Mouse (Mus musculus) heart, embryonic 12.5 days (tissue): ENCODE data around the gene Hoxd11. TPM values are rescaled to one million over a fixed set of nuclear protein-coding genes. Genes with fewer than 3 reads are reported as not detected.

Experiments used
- ATAC-seq: fragments of 200-750 bp; cut with Nextera tagmentation; 2 replicates; pipeline ENCODE4 v1.8.0; 2017; ENCODE audit warnings: moderate TSS enrichment, moderate library complexity; ENCODE audit not compliant: insufficient number of reproducible peaks, low FRiP score
- H3K27ac ChIP-seq: fragments of 300-500 bp; sonication (generic); 2 replicates; pipeline ENCODE4 v1.5.1; 2016; ENCODE audit warnings: mild to moderate bottlenecking, moderate library complexity; ENCODE audit not compliant: poor library complexity, severe bottlenecking
- H3K27me3 ChIP-seq: fragments of 300-500 bp; sonication (generic); replicated peaks from 2 replicates; pipeline ENCODE4 v1.6.1; 2016; ENCODE audit warnings: mild to moderate bottlenecking, moderate library complexity
- H3K36me3 ChIP-seq: fragments of 300-500 bp; sonication (generic); 2 replicates; pipeline ENCODE4 v1.6.1; 2016; ENCODE audit warnings: mild to moderate bottlenecking, moderate library complexity
- H3K4me1 ChIP-seq: fragments of 300-500 bp; sonication (generic); replicated peaks from 2 replicates; pipeline ENCODE4 v1.6.1; 2016; ENCODE audit warnings: mild to moderate bottlenecking
- H3K4me2 ChIP-seq: fragments of 300-500 bp; sonication (generic); 2 replicates; pipeline ENCODE4 v1.6.1; 2016; ENCODE audit warnings: mild to moderate bottlenecking, moderate library complexity
- H3K4me3 ChIP-seq: fragments of 300-500 bp; sonication (generic); 2 replicates; pipeline ENCODE4 v1.5.1; 2016; ENCODE audit warnings: mild to moderate bottlenecking
- H3K9ac ChIP-seq: fragments of 300-500 bp; sonication (generic); 2 replicates; pipeline ENCODE4 v1.6.1; 2016; ENCODE audit warnings: mild to moderate bottlenecking, moderate library complexity
- H3K9me3 ChIP-seq: fragments of 300-500 bp; sonication (generic); replicated peaks from 2 replicates; pipeline ENCODE4 v1.6.1; 2016; ENCODE audit warnings: mild to moderate bottlenecking, moderate library complexity
- WGBS: fragments of 180-500 bp; shearing (Covaris S2); methylation state at CpG from one replicate; pipeline ENCODE4 v1.1.7; 2016; 5-methylcytosine and 5-hydroxymethylcytosine counted together
- polyA plus RNA-seq: library from polyadenylated mRNA; unstranded; fragments of >200 nt; fragmentation: Nextera tagmentation; extraction: Ambion mirVana; gene quantifications from 2 replicates; pipeline ENCODE4 v1.2.1, GENCODE M21; 2016

The Hoxd11 gene
- polyA plus RNA-seq, 1 experiment from 2014 or later: not detected

- no peak overlapping the region for H3K9ac ChIP-seq
- 4% methylated on average over 24 of the region's 24 CpGs for WGBS
- H3K4me2 ChIP-seq: no peak overlapping the region
- no peak for ATAC-seq
- H3K27ac ChIP-seq: no peak overlapping the region
- H3K9me3 ChIP-seq: no peaks in the 10 kb centered on the region
- H3K27me3 ChIP-seq: peaks cover 94% of the 10 kb centered on the region
- no peaks in the 10 kb centered on the region for H3K36me3 ChIP-seq
- H3K4me1 ChIP-seq: peaks cover 12% of the 10 kb centered on the region; the same call in 1 of the 2 replicates
- no peak overlapping the region for H3K4me3 ChIP-seq
These were observed 3.6 kb upstream of the Hoxd11 start for GRCm38 (mm10) chr2:74675666-74676282.

- Histone ChIP-seq H3K9ac (no peak overlapping the region), H3K27ac (no peak overlapping the region), H3K4me2 (no peak overlapping the region), H3K9me3 (no peaks in the 10 kb centered on the region), H3K4me1 (peaks cover 13% of the 10 kb centered on the region), H3K36me3 (no peaks in the 10 kb centered on the region), H3K27me3 (peaks cover 97% of the 10 kb centered on the region), H3K4me3 (no peak overlapping the region)
- WGBS: 6% methylated on average over 9 of the region's 9 CpGs
- no peak for ATAC-seq
These were observed 2.8 kb upstream of the Hoxd11 start for GRCm38 (mm10) chr2:74676376-74677052.

- no peak overlapping the region for H3K4me3 ChIP-seq
- no peak overlapping the region for H3K9ac ChIP-seq
- ATAC-seq: no peak
- 17% methylated on average over 2 of the region's 2 CpGs for WGBS
- H3K27ac ChIP-seq: no peak overlapping the region
- peaks cover 19% of the 10 kb centered on the region for H3K4me1 ChIP-seq
- H3K9me3 ChIP-seq: no peaks in the 10 kb centered on the region
- peaks cover 97% of the 10 kb centered on the region for H3K27me3 ChIP-seq
- no peaks in the 10 kb centered on the region for H3K36me3 ChIP-seq
- H3K4me2 ChIP-seq: no peak overlapping the region
These were observed 2.3 kb upstream of the Hoxd11 start for GRCm38 (mm10) chr2:74677106-74677505.

- ATAC-seq: no peak
- H3K4me2 ChIP-seq: peak overlapping the region; percentile 26; the same call in 1 of the 2 replicates
- H3K9ac ChIP-seq: no peak overlapping the region
- H3K4me3 ChIP-seq: peak overlapping the region; percentile 9; the same call in 1 of the 2 replicates
- no peak overlapping the region for H3K27ac ChIP-seq
- H3K36me3 ChIP-seq: no peaks in the 10 kb centered on the region
- WGBS: 1% methylated on average over 26 of the region's 26 CpGs
- H3K4me1 ChIP-seq: peaks cover 22% of the 10 kb centered on the region
- peaks cover 97% of the 10 kb centered on the region for H3K27me3 ChIP-seq
- no peaks in the 10 kb centered on the region for H3K9me3 ChIP-seq
These were observed 227 bp downstream of the Hoxd11 start for GRCm38 (mm10) chr2:74679596-74679971.

- Histone ChIP-seq H3K4me2 (peak overlapping the region; percentile 26; the same call in 1 of the 2 replicates), H3K27me3 (peaks cover 95% of the 10 kb centered on the region), H3K9ac (no peak overlapping the region), H3K4me1 (peaks cover 22% of the 10 kb centered on the region), H3K36me3 (no peaks in the 10 kb centered on the region), H3K27ac (no peak overlapping the region), H3K4me3 (peak overlapping the region; percentile 9; the same call in 1 of the 2 replicates), H3K9me3 (no peaks in the 10 kb centered on the region)
- WGBS: 2% methylated on average over 22 of the region's 23 CpGs
- ATAC-seq: no peak
These were observed 623 bp downstream of the Hoxd11 start for GRCm38 (mm10) chr2:74679980-74680379.

GRCm38 (mm10) chr2:74680561-74681398 lies 1.4 kb downstream of the Hoxd11 start:
- Histone ChIP-seq H3K4me3 (no peak overlapping the region), H3K9ac (no peak overlapping the region), H3K9me3 (no peaks in the 10 kb centered on the region), H3K27me3 (peaks cover 94% of the 10 kb centered on the region), H3K4me2 (no peak overlapping the region), H3K4me1 (peaks cover 22% of the 10 kb centered on the region), H3K27ac (no peak overlapping the region), H3K36me3 (no peaks in the 10 kb centered on the region)
- WGBS: 2% methylated on average over 21 of the region's 21 CpGs
- ATAC-seq: no peak

- WGBS: under 1% methylated on average over 77 of the region's 78 CpGs
- Histone ChIP-seq H3K4me2 (peak overlapping the region; percentile 61), H3K4me1 (peaks cover 22% of the 10 kb centered on the region), H3K4me3 (peak overlapping the region; percentile 40), H3K9me3 (no peaks in the 10 kb centered on the region), H3K36me3 (no peaks in the 10 kb centered on the region), H3K27me3 (peaks cover 88% of the 10 kb centered on the region), H3K9ac (no peak overlapping the region), H3K27ac (no peak overlapping the region)
- peak; percentile 18; the same call in 1 of the 2 replicates for ATAC-seq
These were observed 2.5 kb downstream of the Hoxd11 start for GRCm38 (mm10) chr2:74681594-74682531.

GRCm38 (mm10) chr2:74682796-74683195 lies 3.4 kb downstream of the Hoxd11 start:
- H3K36me3 ChIP-seq: no peaks in the 10 kb centered on the region
- no peak overlapping the region for H3K27ac ChIP-seq
- H3K27me3 ChIP-seq: peaks cover 91% of the 10 kb centered on the region
- peak overlapping the region; percentile 40 for H3K4me3 ChIP-seq
- no peaks in the 10 kb centered on the region for H3K9me3 ChIP-seq
- H3K4me1 ChIP-seq: peaks cover 22% of the 10 kb centered on the region
- 0 out of 2 replicates have a peak overlapping the region, but pooled peaks have one; percentile 3 for H3K9ac ChIP-seq
- H3K4me2 ChIP-seq: peak overlapping the region; percentile 61
- ATAC-seq: no peak
- WGBS: under 1% methylated on average over 47 of the region's 51 CpGs

- no peaks in the 10 kb centered on the region for H3K9me3 ChIP-seq
- no peak overlapping the region for H3K9ac ChIP-seq
- ATAC-seq: no peak
- no peak overlapping the region for H3K27ac ChIP-seq
- H3K4me2 ChIP-seq: no peak overlapping the region
- peaks cover 89% of the 10 kb centered on the region for H3K27me3 ChIP-seq
- H3K36me3 ChIP-seq: no peaks in the 10 kb centered on the region
- peaks cover 22% of the 10 kb centered on the region for H3K4me1 ChIP-seq
- 0% methylated on average over 17 of the region's 18 CpGs for whole genome bisulfite sequencing
- no peak overlapping the region for H3K4me3 ChIP-seq
These were observed 4.2 kb downstream of the Hoxd11 start for GRCm38 (mm10) chr2:74683471-74683951.

- 1% methylated on average over 12 of the region's 12 CpGs for WGBS
- peaks cover 22% of the 10 kb centered on the region for H3K4me1 ChIP-seq
These were observed 4.7 kb downstream of the Hoxd11 start for GRCm38 (mm10) chr2:74684106-74684505.

More at GRCm38 (mm10) chr2:74684106-74684505, 4.7 kb downstream of the Hoxd11 start:
- Histone ChIP-seq H3K27ac (no peak overlapping the region), H3K9me3 (no peaks in the 10 kb centered on the region), H3K36me3 (no peaks in the 10 kb centered on the region), H3K27me3 (peaks cover 87% of the 10 kb centered on the region), H3K9ac (no peak overlapping the region), H3K4me3 (no peak overlapping the region), H3K4me2 (no peak overlapping the region)
- no peak for ATAC-seq
